ENCODE assay signal across 11 mouse cellular contexts in genomic region chr6:143307327-143307726, GRCm38 (mm10).
A peak's percentile ranks its signal among the peaks of the same experiment; 100 is the strongest.
DNase-seq lines count a peak whose midpoint lies in the region; ATAC-seq lines count a peak whose summit lies in the region.
"Had no signal": no experiment of that assay in that cellular context is flagged by ENCODE, and none has a peak within 500 bp of the region (broad histone marks: within the 10 kb centered on the region; RNA-seq: fewer than 3 reads in every experiment).

No protein-coding gene starts in this region.

- H3K36me3 ChIP-seq in lung, embryonic 15.5 days: no peaks in the 10 kb centered on the region
- H3K36me3 ChIP-seq in limb, embryonic 10.5 days: no peaks in the 10 kb centered on the region
- H3K36me3 ChIP-seq in midbrain, embryonic 11.5 days (ENCODE audit: control insufficient read depth, insufficient read depth, low read length): no peaks in the 10 kb centered on the region
- H3K36me3 ChIP-seq: neural tube, embryonic 15.5 days had no signal

- H3K4me2 ChIP-seq in lung, embryonic 15.5 days: no peak overlapping the region
- no peak overlapping the region for H3K4me2 ChIP-seq in midbrain, embryonic 11.5 days
- H3K4me2 ChIP-seq: hindbrain, embryonic 14.5 days; neural tube, embryonic 15.5 days had no signal

- no peaks in the 10 kb centered on the region for H3K27me3 ChIP-seq in lung, embryonic 15.5 days
- H3K27me3 ChIP-seq in limb, embryonic 10.5 days (ENCODE audit: low read depth, poor library complexity, severe bottlenecking): no peaks in the 10 kb centered on the region
- H3K27me3 ChIP-seq in midbrain, embryonic 11.5 days (ENCODE audit: control insufficient read depth, insufficient read depth, low read length): no peaks in the 10 kb centered on the region
- H3K27me3 ChIP-seq: neural tube, embryonic 15.5 days had no signal

- H3K27ac ChIP-seq in lung, embryonic 15.5 days: 0 out of 2 replicates have a peak overlapping the region, but pooled peaks have one; percentile 7
- no peak overlapping the region for H3K27ac ChIP-seq in limb, embryonic 10.5 days
- H3K27ac ChIP-seq in midbrain, embryonic 11.5 days (ENCODE audit: low read depth, low read length): no peak overlapping the region
- H3K27ac ChIP-seq: hindbrain, embryonic 14.5 days; neural tube, embryonic 15.5 days had no signal

- H3K9me3 ChIP-seq in lung, embryonic 15.5 days: no peaks in the 10 kb centered on the region
- H3K9me3 ChIP-seq in limb, embryonic 10.5 days (replicated peaks): no peaks in the 10 kb centered on the region
- no peaks in the 10 kb centered on the region for H3K9me3 ChIP-seq in midbrain, embryonic 11.5 days (ENCODE audit: control insufficient read depth, low read length)
- H3K9me3 ChIP-seq: neural tube, embryonic 15.5 days had no signal

- H3K4me3 ChIP-seq in lung, embryonic 15.5 days: no peak overlapping the region
- H3K4me3 ChIP-seq in limb, embryonic 10.5 days: no peak overlapping the region
- no peak overlapping the region for H3K4me3 ChIP-seq in midbrain, embryonic 11.5 days (ENCODE audit: low read depth, low read length)
- H3K4me3 ChIP-seq: neural tube, embryonic 15.5 days had no signal

- H3K4me1 ChIP-seq in lung, embryonic 15.5 days: no peaks in the 10 kb centered on the region; the same call in 1 of the 2 replicates
- H3K4me1 ChIP-seq in limb, embryonic 10.5 days: 0 out of 2 replicates have a peak, but pooled peaks cover 2% of the 10 kb centered on the region
- no peaks in the 10 kb centered on the region for H3K4me1 ChIP-seq in midbrain, embryonic 11.5 days (ENCODE audit: control insufficient read depth, insufficient read depth, low read length)
- H3K4me1 ChIP-seq: neural tube, embryonic 15.5 days had no signal

- DNase-seq in ovary, postnatal 36 days (ENCODE audit: low spot score): peak; percentile 22
- DNase-seq in ovary, postnatal 14 days (ENCODE audit: low spot score): no peak
- peak; percentile 28 to 55 for DNase-seq in kidney, adult 8-10 months
- no peak for DNase-seq in spleen, adult 18-20 months
- DNase-seq in limb, embryonic 10.5 days (ENCODE audit: low spot score): no peak
- DNase-seq in spleen, postnatal 14 days (ENCODE audit: low spot score in 2 of 2): no peak
- no peak for DNase-seq in midbrain, embryonic 11.5 days (ENCODE audit: low spot score, missing footprints)
- DNase-seq: thymus, postnatal 25 days had no signal

- 26% methylated on average over 6 of the region's 6 CpGs for WGBS in lung, embryonic 15.5 days
- WGBS in limb, embryonic 10.5 days: 76% methylated on average over 6 of the region's 6 CpGs
- 88% methylated on average over 6 of the region's 6 CpGs for WGBS in midbrain, embryonic 11.5 days

- H3K9ac ChIP-seq in lung, embryonic 15.5 days: no peak overlapping the region
- no peak overlapping the region for H3K9ac ChIP-seq in midbrain, embryonic 11.5 days (ENCODE audit: low read length)
- H3K9ac ChIP-seq: hindbrain, embryonic 14.5 days; neural tube, embryonic 15.5 days had no signal

- ATAC-seq in lung, embryonic 15.5 days (ENCODE audit: borderline replicate concordance, extremely low read depth, low FRiP score, low TSS enrichment): peak; percentile 52; the same call in 1 of the 2 replicates
- no peak for ATAC-seq in midbrain, embryonic 11.5 days (ENCODE audit: low FRiP score)

Comparison
In these comparisons a context has a peak if more than half of its experiments do, and no peak if none do; other contexts are left out.
1. DNase-seq: peak in ovary, postnatal 36 days (single experiment) and kidney, adult 8-10 months (2 of 2); none in ovary, postnatal 14 days (single experiment), spleen, adult 18-20 months (0 of 2), limb, embryonic 10.5 days (single experiment), spleen, postnatal 14 days (0 of 2) and midbrain, embryonic 11.5 days (single experiment).